Mouse (Mus musculus) hindbrain, embryonic 14.5 days (tissue): ENCODE data around the gene 2200002J24Rik. TPM values are rescaled to one million over a fixed set of nuclear protein-coding genes. Genes with fewer than 3 reads are reported as not detected.
"Not testable (repeated sequence)": the region's sequence is repeated elsewhere in the genome, so short reads cannot be mapped to it uniquely, and the experiment has no call there.

ENCODE experiments used
- ATAC-seq: fragments of 200-750 bp; cut with Nextera tagmentation; 2 replicates; pipeline ENCODE4 v1.8.0; 2017; ENCODE audit warnings: moderate number of reproducible peaks, mild to moderate bottlenecking, moderate TSS enrichment, moderate library complexity; ENCODE audit not compliant: low FRiP score
- DNase-seq: peaks from one replicate; pipeline ENCODE4 v3.0.0-alpha.2; 2015; ENCODE audit warnings: low spot score
- H3K27ac ChIP-seq: fragments of 300-500 bp; sonication (generic); 2 replicates; pipeline ENCODE4 v1.5.1; 2014; ENCODE audit warnings: mild to moderate bottlenecking, moderate library complexity
- H3K27me3 ChIP-seq: fragments of 300-500 bp; sonication (generic); 2 replicates; pipeline ENCODE4 v1.6.1; 2014; ENCODE audit warnings: mild to moderate bottlenecking, low read length, mixed read lengths; ENCODE audit not compliant: control insufficient read depth, insufficient read depth
- H3K36me3 ChIP-seq: fragments of 300-500 bp; sonication (generic); replicated peaks from 2 replicates; pipeline ENCODE4 v1.6.1; 2014; ENCODE audit not compliant: control insufficient read depth, insufficient read depth
- H3K4me1 ChIP-seq: fragments of 300-500 bp; sonication (generic); replicated peaks from 2 replicates; pipeline ENCODE4 v1.6.1; 2014; ENCODE audit warnings: antibody characterized with exemption, low read length, mixed read lengths; ENCODE audit not compliant: control insufficient read depth, insufficient read depth
- H3K4me2 ChIP-seq: fragments of 300-500 bp; sonication (generic); replicated peaks from 2 replicates; pipeline ENCODE4 v1.6.1; 2014; ENCODE audit warnings: mild to moderate bottlenecking, moderate library complexity
- H3K4me3 ChIP-seq: fragments of 300-500 bp; sonication (generic); replicated peaks from 2 replicates; pipeline ENCODE4 v1.5.1; 2014; ENCODE audit warnings: mild to moderate bottlenecking, low read length
- H3K9ac ChIP-seq: fragments of 300-500 bp; sonication (generic); 2 replicates; pipeline ENCODE4 v1.6.1; 2014
- H3K9me3 ChIP-seq: fragments of 300-500 bp; sonication (generic); 2 replicates; pipeline ENCODE4 v1.6.1; 2016; ENCODE audit warnings: low read length; ENCODE audit not compliant: control insufficient read depth
- WGBS: fragments of 180-500 bp; shearing (Covaris S2); extraction: QIAGEN DNeasy Blood & Tissue Kit; methylation state at CpG from one replicate; pipeline ENCODE4 v1.1.7; 2014; 5-methylcytosine and 5-hydroxymethylcytosine counted together
- polyA plus RNA-seq: library from polyadenylated mRNA; unstranded; fragments of >200 nt; fragmentation: Nextera tagmentation; extraction: Ambion mirVana; gene quantifications from 2 replicates; pipeline ENCODE4 v1.2.1, GENCODE M21; 2014

2200002J24Rik gene
- polyA plus RNA-seq, 1 experiment from 2014 or later, result not detected

DNA sequence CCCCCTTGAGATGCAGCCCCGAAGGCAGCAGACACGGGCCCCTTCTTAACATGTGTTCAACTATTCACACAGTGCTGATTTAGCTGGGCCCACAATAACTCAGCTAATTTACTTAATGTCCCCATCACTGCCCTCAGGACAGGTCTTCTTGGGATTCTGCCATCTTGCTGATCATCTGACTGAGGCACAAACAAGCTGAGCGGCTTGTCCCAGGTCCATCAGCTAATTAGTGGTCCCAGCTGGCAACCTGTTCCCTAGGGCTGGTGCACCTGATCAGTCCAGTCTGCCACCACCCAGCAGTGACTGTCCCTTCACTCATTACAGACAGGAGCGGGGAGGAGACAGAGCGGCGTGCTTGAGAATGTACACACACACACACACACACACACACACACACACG, 22.6 kb downstream of the 2200002J24Rik start:
- Histone ChIP-seq H3K4me2 (no peak overlapping the region), H3K4me1 (0 out of 2 replicates have a peak, but pooled peaks cover 4% of the 10 kb centered on the region), H3K36me3 (no peaks in the 10 kb centered on the region), H3K4me3 (no peak overlapping the region), H3K9me3 (no peaks in the 10 kb centered on the region), H3K27ac (no peak overlapping the region), H3K27me3 (peaks cover 12% of the 10 kb centered on the region; the same call in 1 of the 2 replicates), H3K9ac (no peak overlapping the region)
- 52% methylated on average over 7 of the region's 7 CpGs for WGBS
- ATAC-seq (no peak), DNase-seq (no peak)

GRCm38 (mm10) chr7:30723274-30723953, 24.7 kb downstream of the 2200002J24Rik start:
- DNase-seq (no peak), ATAC-seq (no peak)
- no peak overlapping the region for H3K9ac ChIP-seq
- WGBS, result 70% methylated on average over 6 of the region's 6 CpGs
- H3K4me2 ChIP-seq, result no peak overlapping the region
- H3K9me3 ChIP-seq, result no peaks in the 10 kb centered on the region
- H3K27ac ChIP-seq, result no peak overlapping the region
- H3K4me3 ChIP-seq, result no peak overlapping the region
- H3K36me3 ChIP-seq, result peaks cover 9% of the 10 kb centered on the region
- H3K27me3 ChIP-seq, result no peaks in the 10 kb centered on the region
- H3K4me1 ChIP-seq, result peaks cover 6% of the 10 kb centered on the region

GRCm38 (mm10) chr7:30728214-30728613, 29.5 kb downstream of the 2200002J24Rik start:
- peak overlapping the region; percentile 78 for H3K4me3 ChIP-seq

GRCm38 (mm10) chr7:30728739-30729395, 30.1 kb downstream of the 2200002J24Rik start:
- H3K4me1 ChIP-seq, result peaks cover 26% of the 10 kb centered on the region
- H3K4me2 ChIP-seq, result peak overlapping the region; percentile 65
- peak overlapping the region; percentile 88 for H3K9ac ChIP-seq
- 8% methylated on average over 26 of the region's 26 CpGs for WGBS
- H3K4me3 ChIP-seq, result peak overlapping the region; percentile 78
- H3K27me3 ChIP-seq, result no peaks in the 10 kb centered on the region
- DNase-seq, result no peak
- peak overlapping the region; percentile 91 for H3K27ac ChIP-seq
- no peaks in the 10 kb centered on the region for H3K9me3 ChIP-seq
- peak; percentile 38 for ATAC-seq
- H3K36me3 ChIP-seq, result peaks cover 25% of the 10 kb centered on the region

More at GRCm38 (mm10) chr7:30728214-30728613, 29.5 kb downstream of the 2200002J24Rik start:
- no peak for ATAC-seq
- DNase-seq, result no peak
- 89% methylated on average over 6 of the region's 6 CpGs for WGBS
- Histone ChIP-seq H3K4me1 (peaks cover 26% of the 10 kb centered on the region), H3K9me3 (no peaks in the 10 kb centered on the region), H3K4me2 (peak overlapping the region; percentile 65), H3K27me3 (no peaks in the 10 kb centered on the region), H3K27ac (no peak overlapping the region), H3K36me3 (peaks cover 18% of the 10 kb centered on the region), H3K9ac (peak overlapping the region; percentile 88)

DNA sequence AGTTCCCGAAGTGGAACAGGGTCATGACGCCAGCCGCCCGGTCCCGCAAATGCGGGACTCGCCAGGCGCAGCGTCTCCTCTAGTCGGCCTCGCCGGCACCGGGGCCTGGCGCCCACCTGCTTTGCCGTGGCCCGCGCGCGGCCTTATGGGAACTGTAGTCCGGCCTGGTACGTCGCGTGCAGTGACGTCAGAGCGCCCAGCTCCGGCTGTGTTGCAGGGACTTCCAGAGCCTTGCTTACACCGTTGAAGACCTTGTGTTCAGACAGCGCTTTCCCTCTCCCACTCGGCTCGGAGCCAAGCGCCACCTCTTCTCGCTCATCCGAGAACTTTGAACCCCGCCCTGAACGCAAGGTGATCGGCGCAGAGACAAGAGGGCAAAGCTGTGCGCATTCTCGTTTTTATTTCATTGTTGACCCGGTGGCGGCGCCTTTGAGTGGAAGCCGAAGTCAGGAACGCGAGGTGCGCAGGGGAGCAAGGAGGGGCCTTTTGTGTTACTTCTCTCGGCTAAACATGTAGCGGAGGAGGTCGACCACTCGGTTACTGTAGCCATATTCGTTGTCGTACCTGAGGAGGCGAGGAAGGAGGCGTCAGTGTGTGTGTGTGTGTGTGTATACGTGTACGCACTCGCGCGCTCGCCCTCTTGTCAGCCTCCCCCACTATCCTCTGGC, 30.8 kb downstream of the 2200002J24Rik start, which contains the start of gene Tmem147:
Tmem147 (minus strand) TSS at position 145 of the 668 bp plus-strand sequence.
- peak within 1 kb of the TSS; percentile 78 for H3K4me3 ChIP-seq
- DNase-seq, result peak; percentile 98
- H3K36me3 ChIP-seq, result peaks cover 31% of the 10 kb centered on the region
- peak within 1 kb of the TSS; percentile 88 for H3K9ac ChIP-seq
- under 1% methylated on average over 59 of the region's 60 CpGs for WGBS
- H3K27me3 ChIP-seq, result no peaks in the 10 kb centered on the region
- no peaks in the 10 kb centered on the region for H3K9me3 ChIP-seq
- peaks cover 26% of the 10 kb centered on the region for H3K4me1 ChIP-seq
- H3K4me2 ChIP-seq, result peak within 1 kb of the TSS; percentile 65
- ATAC-seq, result peak; percentile 96
- peak within 1 kb of the TSS; percentile 91 for H3K27ac ChIP-seq

- peak; percentile 44 for DNase-seq
- peaks cover 26% of the 10 kb centered on the region for H3K4me1 ChIP-seq
- not testable (repeated sequence) for H3K27me3 ChIP-seq, ATAC-seq, H3K9me3 ChIP-seq
- H3K36me3 ChIP-seq, result peaks cover 37% of the 10 kb centered on the region
- 16% methylated on average over 10 of the region's 22 CpGs for WGBS
- H3K27ac ChIP-seq, result peak overlapping the region; percentile 91
- peak overlapping the region; percentile 78 for H3K4me3 ChIP-seq
- peak overlapping the region; percentile 88 for H3K9ac ChIP-seq
- peak overlapping the region; percentile 65 for H3K4me2 ChIP-seq
Measured at GRCm38 (mm10) chr7:30730064-30730722, 31.5 kb downstream of the 2200002J24Rik start.

DNA sequence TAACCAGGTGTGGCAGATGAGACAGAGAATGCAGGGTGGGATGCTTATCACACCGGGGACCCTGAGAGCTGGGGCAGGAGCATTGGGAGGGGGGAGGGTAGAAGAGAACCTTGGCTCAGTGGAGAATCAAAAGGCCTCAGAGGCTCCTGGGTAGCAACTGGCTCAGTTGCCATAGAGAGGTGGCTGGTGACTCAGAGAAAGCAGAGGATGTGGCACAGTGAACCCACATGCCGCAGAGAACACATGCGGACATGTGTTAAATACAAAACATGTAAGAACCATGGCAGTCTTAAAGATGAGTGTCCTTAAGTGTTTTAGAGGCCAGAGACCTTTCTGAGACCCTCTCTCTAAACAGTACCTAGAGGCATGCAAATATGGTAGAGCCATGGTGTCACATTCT, 37.5 kb downstream of the 2200002J24Rik start:
- H3K36me3 ChIP-seq, result peaks cover 65% of the 10 kb centered on the region
- H3K27me3 ChIP-seq, result no peaks in the 10 kb centered on the region
- H3K4me2 ChIP-seq, result no peak overlapping the region
- H3K9ac ChIP-seq, result no peak overlapping the region
- WGBS, result 89% methylated on average over 3 of the region's 3 CpGs
- DNase-seq, result no peak
- H3K4me1 ChIP-seq, result peaks cover 9% of the 10 kb centered on the region
- no peak for ATAC-seq
- H3K4me3 ChIP-seq, result no peak overlapping the region
- no peak overlapping the region for H3K27ac ChIP-seq
- H3K9me3 ChIP-seq, result no peaks in the 10 kb centered on the region

- H3K36me3 ChIP-seq, result peaks cover 18% of the 10 kb centered on the region
- H3K27me3 ChIP-seq, DNase-seq, H3K9me3 ChIP-seq, ATAC-seq, H3K4me1 ChIP-seq, H3K4me2 ChIP-seq, H3K9ac ChIP-seq, H3K27ac ChIP-seq, H3K4me3 ChIP-seq: not testable (repeated sequence)
- 92% methylated on average over 2 of the region's 2 CpGs for WGBS
Measured at GRCm38 (mm10) chr7:30742570-30742969, 43.8 kb downstream of the 2200002J24Rik start.

- not testable (repeated sequence) for H3K9me3 ChIP-seq, H3K4me3 ChIP-seq, H3K4me2 ChIP-seq, H3K27ac ChIP-seq, H3K9ac ChIP-seq, H3K27me3 ChIP-seq, ATAC-seq, DNase-seq, H3K4me1 ChIP-seq
- H3K36me3 ChIP-seq, result peaks cover 11% of the 10 kb centered on the region; the same call in 1 of the 2 replicates
- WGBS, result no CpG with 5 or more reads among the region's 4 CpGs
Measured at GRCm38 (mm10) chr7:30743617-30744016, 44.9 kb downstream of the 2200002J24Rik start, which contains the start of gene Gapdhs. Gene Gapdhs, minus strand, starts transcription at chr7:30743681.
